In genomic region chr2:127791919-127792603, GRCm38 (mm10) we compare ENCODE assay signal across 8 mouse cellular contexts. TPM values are rescaled to one million over a fixed set of nuclear protein-coding genes. Genes with fewer than 3 reads are reported as not detected.
DNase-seq lines count a peak whose midpoint lies in the region; ATAC-seq and TF ChIP-seq lines count a peak whose summit lies in the region.

Gene Mtln, minus strand, starts transcription at chr2:127792488.

- no peaks in the 10 kb centered on the region for H3K9me3 ChIP-seq in E14TG2a.4 (ENCODE audit: low read length)
- H3K9me3 ChIP-seq in forebrain, embryonic 12.5 days, result no peaks in the 10 kb centered on the region
- no peaks in the 10 kb centered on the region for H3K9me3 ChIP-seq in heart, postnatal 0 days (replicated peaks; ENCODE audit: control insufficient read depth, low read length)
- H3K9me3 ChIP-seq in liver, embryonic 16.5 days (replicated peaks; ENCODE audit: control insufficient read depth, low read length), result no peaks in the 10 kb centered on the region
- H3K9me3 ChIP-seq in neural tube, embryonic 13.5 days, result no peaks in the 10 kb centered on the region

- no peaks in the 10 kb centered on the region for H3K27me3 ChIP-seq in E14TG2a.4 (ENCODE audit: insufficient read depth, low read length)
- no peaks in the 10 kb centered on the region for H3K27me3 ChIP-seq in forebrain, embryonic 12.5 days
- H3K27me3 ChIP-seq in heart, postnatal 0 days (ENCODE audit: control insufficient read depth, insufficient read depth, low read length), result no peaks in the 10 kb centered on the region
- H3K27me3 ChIP-seq in liver, embryonic 16.5 days (ENCODE audit: control insufficient read depth, insufficient read depth, low read depth, low read length), result no peaks in the 10 kb centered on the region
- no peaks in the 10 kb centered on the region for H3K27me3 ChIP-seq in neural tube, embryonic 13.5 days
- no peaks in the 10 kb centered on the region for H3K27me3 ChIP-seq in testis, adult 2 months (ENCODE audit: control insufficient read depth, insufficient read depth, low read length)

- peak; percentile 95 for ATAC-seq in forebrain, embryonic 12.5 days (ENCODE audit: low FRiP score)
- ATAC-seq in heart, postnatal 0 days (ENCODE audit: insufficient read depth, low read depth), result peak; percentile 96
- peak; percentile 88 for ATAC-seq in liver, embryonic 16.5 days (ENCODE audit: low read depth)
- peak; percentile 96 for ATAC-seq in neural tube, embryonic 13.5 days (ENCODE audit: low read depth)

- 2% methylated on average over 37 of the region's 37 CpGs for WGBS in forebrain, embryonic 12.5 days
- 1% methylated on average over 37 of the region's 37 CpGs for WGBS in heart, postnatal 0 days
- 1% methylated on average over 37 of the region's 37 CpGs for WGBS in liver, embryonic 16.5 days (ENCODE audit: insufficient replicate concordance)
- 2% methylated on average over 37 of the region's 37 CpGs for WGBS in neural tube, embryonic 13.5 days

- peak within 1 kb of the TSS; percentile 75 for H3K9ac ChIP-seq in forebrain, embryonic 12.5 days
- peak within 1 kb of the TSS; percentile 80 for H3K9ac ChIP-seq in heart, postnatal 0 days (replicated peaks; ENCODE audit: low read depth, low read length)
- peak within 1 kb of the TSS; percentile 72 for H3K9ac ChIP-seq in liver, embryonic 16.5 days (ENCODE audit: low read depth, low read length)
- peak within 1 kb of the TSS; percentile 82 for H3K9ac ChIP-seq in neural tube, embryonic 13.5 days

- H3K27ac ChIP-seq in forebrain, embryonic 12.5 days, result peak within 1 kb of the TSS; percentile 88
- peak within 1 kb of the TSS; percentile 92 for H3K27ac ChIP-seq in heart, postnatal 0 days (ENCODE audit: low read depth)
- peak within 1 kb of the TSS; percentile 64 for H3K27ac ChIP-seq in liver, embryonic 16.5 days (ENCODE audit: low read length)
- H3K27ac ChIP-seq in neural tube, embryonic 13.5 days (replicated peaks), result peak within 1 kb of the TSS; percentile 91
- peak within 1 kb of the TSS; percentile 78 for H3K27ac ChIP-seq in testis, adult 2 months (ENCODE audit: control insufficient read depth, insufficient read depth, low read depth, low read length)

- TF ChIP-seq EP300 in heart, postnatal 0 days (IDR thresholded peaks at IDR 0.05; ENCODE audit: low read depth), result no peak

- H3K4me1 ChIP-seq in E14TG2a.4 (replicated peaks; ENCODE audit: low read depth, low read length), result peaks cover 32% of the 10 kb centered on the region
- peaks cover 26% of the 10 kb centered on the region for H3K4me1 ChIP-seq in forebrain, embryonic 12.5 days
- H3K4me1 ChIP-seq in heart, postnatal 0 days (ENCODE audit: control insufficient read depth, insufficient read depth), result 0 out of 2 replicates have a peak, but pooled peaks cover 7% of the 10 kb centered on the region
- H3K4me1 ChIP-seq in liver, embryonic 16.5 days (ENCODE audit: control insufficient read depth, low read depth, low read length), result peaks cover 17% of the 10 kb centered on the region
- H3K4me1 ChIP-seq in neural tube, embryonic 13.5 days (replicated peaks), result peaks cover 30% of the 10 kb centered on the region
- peaks cover 4% of the 10 kb centered on the region for H3K4me1 ChIP-seq in testis, adult 2 months (ENCODE audit: control insufficient read depth, insufficient read depth, low read length)

- H3K36me3 ChIP-seq in E14TG2a.4 (ENCODE audit: insufficient read depth, low read length), result no peaks in the 10 kb centered on the region
- no peaks in the 10 kb centered on the region for H3K36me3 ChIP-seq in forebrain, embryonic 12.5 days (replicated peaks)
- H3K36me3 ChIP-seq in heart, postnatal 0 days (replicated peaks; ENCODE audit: control insufficient read depth, insufficient read depth, low read length), result no peaks in the 10 kb centered on the region
- no peaks in the 10 kb centered on the region for H3K36me3 ChIP-seq in liver, embryonic 16.5 days (ENCODE audit: control insufficient read depth, insufficient read depth)
- H3K36me3 ChIP-seq in neural tube, embryonic 13.5 days, result no peaks in the 10 kb centered on the region
- no peaks in the 10 kb centered on the region for H3K36me3 ChIP-seq in testis, adult 2 months (ENCODE audit: control insufficient read depth, insufficient read depth, low read length)

- no peak for TF ChIP-seq CTCF in E14TG2a.4 (conservative IDR thresholded peaks at IDR 0.05; ENCODE audit: low read length)
- no peak for TF ChIP-seq CTCF in heart, postnatal 0 days (IDR thresholded peaks at IDR 0.05; ENCODE audit: low read depth)
- no peak for TF ChIP-seq CTCF in testis, adult 2 months (IDR thresholded peaks at IDR 0.05; ENCODE audit: control insufficient read depth, insufficient read depth, insufficient replicate concordance, low read depth, low read length)

- peak; percentile 92 for TF ChIP-seq POLR2A in testis, adult 2 months (IDR thresholded peaks at IDR 0.05; ENCODE audit: control insufficient read depth, low read depth, low read length)

- H3K4me3 ChIP-seq in E14TG2a.4 (replicated peaks; ENCODE audit: low read length), result peak within 1 kb of the TSS; percentile 92
- peak within 1 kb of the TSS; percentile 76 for H3K4me3 ChIP-seq in forebrain, embryonic 12.5 days (replicated peaks)
- peak within 1 kb of the TSS; percentile 81 for H3K4me3 ChIP-seq in heart, postnatal 0 days (ENCODE audit: low read depth, low read length)
- peak within 1 kb of the TSS; percentile 75 for H3K4me3 ChIP-seq in liver, embryonic 16.5 days (ENCODE audit: low read depth, low read length)
- peak within 1 kb of the TSS; percentile 80 for H3K4me3 ChIP-seq in neural tube, embryonic 13.5 days
- H3K4me3 ChIP-seq in testis, adult 2 months (ENCODE audit: control insufficient read depth, low read depth, low read length), result peak within 1 kb of the TSS; percentile 91

- peak within 1 kb of the TSS; percentile 63 for H3K4me2 ChIP-seq in forebrain, embryonic 12.5 days
- peak within 1 kb of the TSS; percentile 88 for H3K4me2 ChIP-seq in heart, postnatal 0 days (ENCODE audit: low read depth, low read length)
- peak within 1 kb of the TSS; percentile 67 for H3K4me2 ChIP-seq in liver, embryonic 16.5 days (ENCODE audit: low read depth, low read length)
- peak within 1 kb of the TSS; percentile 74 for H3K4me2 ChIP-seq in neural tube, embryonic 13.5 days

- peak; percentile 84 for DNase-seq in c-Kit-positive CD71-positive TER-119-positive erythroid progenitor cells, embryonic 14.5 days (ENCODE audit: low spot score)
- DNase-seq in heart, postnatal 0 days (ENCODE audit: low spot score), result peak; percentile 95
- DNase-seq in kidney, postnatal 4 days, result peak; percentile 91 to 94

RNA-seq across cellular contexts. Expression of gene Mtln, which starts in this region (rescaled TPM):
- polyA plus RNA-seq in forebrain, embryonic 12.5 days (2016; fragmentation: Nextera tagmentation; extraction: Ambion mirVana), result 30.8 and 31.5 TPM in 2 replicates
- total RNA-seq in heart, postnatal 0 days (2014; rRNA removed; ENCODE audit: low replicate concordance), result 4.6 and 13.3 TPM in 2 replicates
- 63.3 and 65.0 TPM in 2 replicates for polyA plus RNA-seq in heart, postnatal 0 days (2015; fragmentation: Nextera tagmentation; extraction: Ambion mirVana)
- 12.7 and 16.3 TPM in 2 replicates for polyA plus RNA-seq in liver, embryonic 16.5 days (2015; fragmentation: Nextera tagmentation; extraction: Ambion mirVana)
- polyA plus RNA-seq in neural tube, embryonic 13.5 days (2015; fragmentation: Nextera tagmentation; extraction: Ambion mirVana), result 31.9 and 38.3 TPM in 2 replicates
- 7.7 and 8.7 TPM in 2 replicates for polyA plus RNA-seq in testis, adult 2 months (2012; rRNA removed)

Comparison
In these comparisons a context has a peak if more than half of its experiments do, and no peak if none do; other contexts are left out.
1. Peak in every context shown above with its lines: DNase-seq, ATAC-seq, H3K4me3 ChIP-seq and H3K27ac ChIP-seq.